Mouse (Mus musculus) heart, postnatal 0 days (tissue): Measurements from ENCODE around the gene Frmpd4.

Experiments used
- CTCF ChIP-seq: IDR thresholded peaks from 2 replicates; pipeline ENCODE4 v1.5.1; 2016; ENCODE audit warnings: antibody characterized with exemption, control low read depth, low read depth
- EP300 ChIP-seq: IDR thresholded peaks from 2 replicates; pipeline ENCODE4 v1.6.1; 2016; ENCODE audit warnings: antibody characterized with exemption, low read depth

DNA sequence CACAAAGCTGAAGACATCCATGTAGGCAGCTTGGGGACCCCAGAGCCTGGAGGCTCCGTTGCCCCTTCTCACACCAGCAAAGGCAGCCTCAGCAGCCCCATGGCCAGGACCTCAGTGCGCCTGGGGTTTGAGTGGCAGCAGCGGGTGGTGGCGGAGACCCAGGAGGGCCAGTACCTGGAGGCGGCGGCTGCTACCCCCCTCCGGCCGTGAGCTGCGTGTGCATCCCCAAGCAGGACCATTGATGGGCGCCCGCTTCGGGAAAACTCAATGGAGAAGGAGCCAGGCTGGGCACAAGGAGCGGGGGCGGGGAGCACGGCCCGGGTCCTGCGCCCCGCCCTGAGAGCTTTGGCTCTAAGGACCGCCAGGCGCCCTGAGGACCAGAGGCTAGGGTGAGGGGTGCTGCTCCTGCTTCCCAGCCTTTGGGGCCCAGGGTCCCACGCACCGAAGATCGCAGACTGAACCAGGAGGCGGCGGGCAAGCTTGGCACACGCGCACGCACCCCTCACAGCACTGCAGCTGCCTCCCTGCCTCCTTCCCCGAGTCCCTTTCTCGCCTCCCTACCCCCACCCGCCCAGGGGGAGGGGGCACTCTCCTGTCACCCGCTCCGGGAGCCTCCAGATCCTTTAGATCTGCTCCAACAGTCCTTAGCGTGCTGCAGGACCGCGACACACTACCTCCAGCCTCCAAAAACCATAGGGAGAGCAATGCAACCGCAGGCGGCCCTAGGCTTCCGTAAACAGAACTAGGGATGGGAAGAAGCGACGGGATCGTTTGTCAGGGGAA is 454.0 kb downstream of the Frmpd4 start:
- TF ChIP-seq EP300 (no peak), CTCF (no peak)
